Mouse (Mus musculus): Measurements from ENCODE around the gene Golt1a. TPM values are rescaled to one million over a fixed set of nuclear protein-coding genes. Genes with fewer than 3 reads are reported as not detected.

Gene Golt1a
- not detected for total RNA-seq (2021)

DNA sequence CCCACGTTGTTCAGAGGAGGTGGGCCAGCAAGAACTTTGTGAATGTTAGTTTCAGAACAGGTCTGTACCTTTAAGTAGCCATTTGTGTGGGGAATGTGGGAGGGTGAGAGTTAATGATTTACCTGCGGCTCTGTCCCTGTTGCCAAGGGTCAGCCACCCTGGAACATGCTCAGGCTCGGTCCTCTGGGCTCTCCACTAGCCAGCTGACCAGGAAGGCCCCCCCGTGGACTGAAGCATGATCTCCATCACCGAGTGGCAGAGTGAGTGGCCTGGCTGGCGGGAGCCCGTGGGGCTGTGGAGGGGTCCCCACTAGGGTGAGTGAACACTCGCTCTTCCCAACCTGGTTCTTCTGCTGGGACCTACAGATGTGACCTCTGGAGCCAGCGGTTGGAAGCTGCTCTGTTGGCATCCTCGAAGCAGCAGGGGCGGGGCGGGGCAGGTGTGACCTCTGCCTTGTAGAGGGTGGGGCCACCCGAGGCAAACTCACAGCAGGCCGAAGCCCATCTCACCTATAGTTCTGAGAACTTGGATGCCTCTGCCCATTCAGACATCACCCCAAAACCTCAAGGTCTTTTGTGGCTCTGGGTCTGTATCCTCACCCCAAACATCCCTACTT lies at the start of gene Golt1a:
Gene Golt1a, plus strand, starts transcription at position 149 of the 616 bp plus-strand sequence.
- intact Hi-C loops (cut with DNase I), result loop anchor here (5.0 kb wide), 1 partner anchor 272 kb away; no protein-coding TSS in a partner anchor
- DNase-seq, result no peak

DNA sequence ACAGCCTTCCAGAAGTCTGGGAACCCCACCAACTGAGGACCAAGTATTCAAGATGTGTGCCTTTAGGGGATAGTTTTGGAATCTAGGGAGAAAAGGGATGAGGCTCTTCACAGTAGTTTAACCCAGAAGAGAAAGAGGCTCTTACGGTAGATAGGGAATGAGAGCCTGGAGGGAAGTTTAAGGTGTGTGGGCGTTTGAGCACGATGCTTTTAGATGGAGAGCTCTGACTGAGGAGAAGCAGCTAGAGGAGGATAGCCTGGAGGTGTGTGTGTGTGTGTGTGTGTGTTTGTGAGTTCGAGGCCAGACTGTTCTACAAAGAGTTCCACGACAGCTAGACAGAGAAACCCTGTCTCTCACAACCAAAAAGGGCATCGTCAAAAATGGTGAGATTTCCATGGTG lies 47.0 kb upstream of the Golt1a start:
- intact Hi-C loops (cut with DNase I), result no loop called here
- no peak for DNase-seq

DNA sequence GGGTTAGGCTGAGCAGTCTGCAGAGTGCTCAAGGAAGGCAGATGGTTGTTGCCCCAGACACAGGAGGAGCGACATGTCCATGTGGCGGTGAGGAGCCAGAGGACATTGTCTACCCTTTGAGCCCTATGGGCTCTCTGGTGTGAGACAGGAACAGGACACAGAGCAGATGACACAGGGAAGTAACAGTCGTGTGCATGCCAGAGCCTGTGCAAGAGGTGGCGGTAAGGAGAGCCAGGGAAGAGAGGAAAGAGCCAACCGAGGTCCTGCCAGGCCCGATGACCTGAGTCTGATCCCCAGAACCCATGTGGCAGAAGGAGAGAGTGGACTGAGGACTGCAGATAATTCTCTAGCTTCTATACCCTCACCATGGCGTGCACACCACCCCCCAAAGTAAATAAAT lies 46.5 kb upstream of the Golt1a start:
- DNase-seq, result no peak
- intact Hi-C loops (cut with DNase I), result no loop called here

DNA sequence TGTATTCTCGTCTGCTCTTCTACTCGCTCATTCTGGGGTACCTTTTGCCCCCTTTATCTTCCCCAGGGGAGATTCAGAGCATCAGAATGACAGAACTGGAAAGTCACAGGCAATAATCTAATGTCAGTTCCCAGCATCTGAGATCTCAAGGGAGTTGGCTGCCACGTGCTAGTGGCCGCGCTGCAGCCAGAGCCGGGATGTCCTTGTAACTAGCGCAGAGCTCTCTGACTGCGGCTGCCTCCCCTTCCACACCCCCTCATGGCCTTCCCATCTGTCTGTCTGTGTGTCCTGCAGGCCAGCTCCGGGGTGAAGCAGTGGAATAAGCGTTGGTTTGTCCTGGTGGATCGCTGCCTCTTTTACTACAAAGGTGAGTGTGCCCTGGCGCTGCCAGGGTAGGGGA lies 45.2 kb upstream of the Golt1a start:
- no peak for DNase-seq
- intact Hi-C loops (cut with DNase I), result no loop called here

GRCm38 (mm10) chr1:133265114-133265766 lies 44.4 kb upstream of the Golt1a start:
- no peak for DNase-seq
- intact Hi-C loops (cut with DNase I), result no loop called here

DNA sequence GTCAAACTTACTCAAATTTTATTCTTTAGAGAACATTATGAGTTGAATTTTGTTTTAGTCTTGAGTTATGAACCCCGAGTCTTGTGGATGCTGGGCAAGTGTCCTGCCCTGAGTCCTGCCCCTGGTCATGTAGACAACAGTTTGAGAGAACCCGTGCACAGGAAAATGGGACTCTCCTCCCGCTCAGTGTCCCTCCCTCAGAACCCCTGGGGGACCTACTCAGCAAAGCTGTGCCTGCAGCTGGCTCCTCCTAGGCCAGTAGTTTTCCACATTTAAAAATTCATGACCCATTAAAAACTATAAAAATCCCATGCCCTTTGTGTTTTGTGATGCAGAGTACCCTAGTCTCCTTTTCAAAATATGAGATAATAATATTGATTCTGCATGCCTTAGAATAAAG lies 42.5 kb upstream of the Golt1a start:
- intact Hi-C loops (cut with DNase I), result loop anchor here (2.0 kb wide), 1 partner anchor 86 kb away; no protein-coding TSS in a partner anchor
- no peak for DNase-seq

- intact Hi-C loops (cut with DNase I), result loop anchor here (2.0 kb wide), 1 partner anchor 87 kb away; no protein-coding TSS in a partner anchor
- DNase-seq, result no peak
Measured at GRCm38 (mm10) chr1:133267813-133268492, 41.6 kb upstream of the Golt1a start.

DNA sequence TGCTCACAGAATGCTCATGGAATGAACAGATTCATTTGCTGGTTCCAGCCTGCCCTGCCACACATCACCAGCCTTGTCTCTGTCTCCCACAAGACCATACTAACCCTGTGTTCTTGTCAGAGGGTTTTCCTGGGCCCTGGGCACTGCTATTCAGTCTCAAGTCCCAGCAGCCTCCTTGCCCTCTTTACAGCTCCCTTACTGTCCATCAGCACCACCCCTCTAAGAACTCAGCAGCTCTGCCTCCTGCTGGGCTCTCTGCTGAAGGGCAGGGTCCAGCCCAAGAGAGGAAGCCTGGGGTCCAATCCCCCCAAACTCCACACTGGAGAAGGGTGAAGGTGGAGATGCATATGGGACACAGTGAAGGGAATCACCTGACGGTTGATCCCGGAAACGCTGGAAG lies 41.1 kb upstream of the Golt1a start:
- DNase-seq, result no peak
- intact Hi-C loops (cut with DNase I), result no loop called here

GRCm38 (mm10) chr1:133270336-133270735 lies 39.3 kb upstream of the Golt1a start:
- no peak for DNase-seq
- intact Hi-C loops (cut with DNase I), result no loop called here

DNA sequence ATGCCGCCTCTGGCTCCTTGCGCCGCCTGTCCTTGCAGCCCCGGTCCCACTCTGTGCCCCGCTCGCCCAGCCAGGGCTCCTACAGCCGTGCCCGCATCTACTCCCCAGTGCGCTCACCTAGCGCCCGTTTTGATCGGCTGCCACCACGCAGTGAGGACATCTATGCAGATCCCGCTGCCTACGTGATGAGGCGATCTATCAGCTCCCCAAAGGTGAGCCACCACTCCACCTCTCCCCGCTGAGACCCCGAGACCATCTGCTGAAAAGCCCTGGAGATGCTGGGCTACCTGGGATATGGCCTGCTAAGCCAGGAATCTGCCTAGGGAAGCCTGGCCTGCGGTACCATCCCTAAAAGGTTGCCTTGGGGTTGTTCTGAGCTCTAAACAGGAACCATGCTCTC lies 35.4 kb upstream of the Golt1a start:
- intact Hi-C loops (cut with DNase I), result no loop called here
- no peak for DNase-seq

DNA sequence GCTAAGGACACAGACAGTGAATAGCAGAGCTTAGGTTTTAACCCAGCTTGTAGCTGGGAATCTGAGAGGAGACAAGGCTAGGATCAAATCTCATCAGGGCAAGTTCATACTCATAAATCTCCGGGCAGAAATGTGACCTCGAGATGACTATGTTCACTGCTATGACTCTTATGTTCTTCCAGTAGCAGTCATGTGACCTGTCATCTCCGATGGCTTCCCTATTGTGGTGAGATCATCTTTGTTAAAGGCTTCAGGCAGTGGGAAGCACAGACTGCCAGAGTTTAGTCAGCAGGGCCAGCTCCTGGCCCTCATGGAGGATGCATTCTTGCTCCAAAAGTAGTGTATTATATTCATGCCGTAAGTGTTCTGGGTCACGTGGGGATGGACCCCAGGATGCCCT lies 32.6 kb upstream of the Golt1a start:
- DNase-seq, result no peak
- intact Hi-C loops (cut with DNase I), result no loop called here

DNA sequence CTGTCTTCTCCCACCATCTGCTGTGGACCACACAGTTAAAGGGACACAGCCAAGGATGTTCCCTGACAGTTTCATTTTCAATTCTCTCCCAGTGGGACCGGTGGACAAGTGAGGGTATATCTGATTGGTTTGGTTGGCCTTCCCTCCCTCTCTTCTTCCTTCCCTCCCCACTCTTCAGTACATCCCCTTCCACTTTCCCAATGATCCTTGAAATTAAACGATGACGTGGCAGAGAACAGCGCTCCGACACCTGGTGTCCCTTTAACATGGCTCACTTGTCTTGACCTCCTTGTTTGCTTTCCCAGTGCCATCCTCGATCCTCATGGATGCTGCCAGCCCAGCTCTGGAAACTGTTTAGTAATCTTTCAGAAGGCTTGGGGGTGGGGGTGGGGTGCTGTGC lies 31.1 kb upstream of the Golt1a start:
- intact Hi-C loops (cut with DNase I), result no loop called here
- DNase-seq, result no peak

DNA sequence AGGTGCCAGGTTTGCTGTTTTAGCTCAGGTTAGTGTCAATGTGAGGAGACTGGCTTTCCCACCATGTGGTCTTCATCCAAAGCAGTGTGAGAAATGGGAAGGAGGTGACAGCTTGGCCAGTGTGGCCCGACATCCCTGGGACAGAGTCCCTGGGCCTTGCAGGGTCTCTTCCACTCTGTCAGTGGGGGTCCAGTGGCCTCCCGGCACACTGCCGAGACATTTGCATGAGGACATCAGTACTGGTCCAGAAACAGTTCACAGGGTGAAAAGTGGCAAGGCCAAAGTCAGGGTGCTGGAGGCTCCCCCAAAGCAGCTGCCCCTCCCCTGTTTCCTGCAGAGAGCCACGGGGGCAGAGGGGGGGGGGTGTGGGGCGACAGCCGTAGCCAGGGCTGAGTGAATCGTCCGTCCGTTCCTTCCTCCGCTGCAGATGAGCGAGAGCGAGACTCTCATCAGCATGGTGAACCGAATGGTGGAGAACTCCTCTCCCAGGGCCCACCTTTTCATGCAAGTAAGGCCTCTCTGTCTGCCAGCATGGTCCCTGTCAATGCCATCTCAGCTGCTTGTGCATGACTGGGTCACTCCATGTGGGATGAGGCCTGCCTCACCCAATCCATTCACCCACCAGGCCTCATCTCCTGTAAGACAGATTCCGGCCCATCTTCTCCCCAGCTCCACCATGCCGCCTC lies 30.5 kb upstream of the Golt1a start:
- intact Hi-C loops (cut with DNase I), result no loop called here
- no peak for DNase-seq

DNA sequence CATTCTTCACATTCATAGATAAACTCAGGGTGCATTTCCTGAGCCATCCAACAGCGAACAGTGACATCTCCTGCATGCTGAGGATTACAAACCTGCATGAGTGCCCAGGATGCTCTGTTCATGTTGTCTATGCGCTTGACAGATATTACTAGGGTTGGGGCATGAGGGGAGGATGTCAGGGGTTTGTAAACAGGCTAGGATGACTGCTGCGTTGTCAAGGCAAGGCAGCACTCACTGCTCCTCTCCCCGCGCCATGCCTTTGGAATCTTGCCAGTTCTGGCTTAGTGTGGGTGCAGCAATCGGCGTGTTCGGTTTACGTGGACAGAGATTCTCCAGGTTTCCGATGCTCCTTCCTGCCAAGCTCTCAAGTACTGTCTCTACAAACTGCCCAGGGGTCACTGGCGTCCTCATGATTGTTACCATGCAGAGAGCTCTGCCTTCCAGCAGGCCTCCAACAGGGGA lies 29.9 kb upstream of the Golt1a start:
- intact Hi-C loops (cut with DNase I), result no loop called here
- no peak for DNase-seq

DNA sequence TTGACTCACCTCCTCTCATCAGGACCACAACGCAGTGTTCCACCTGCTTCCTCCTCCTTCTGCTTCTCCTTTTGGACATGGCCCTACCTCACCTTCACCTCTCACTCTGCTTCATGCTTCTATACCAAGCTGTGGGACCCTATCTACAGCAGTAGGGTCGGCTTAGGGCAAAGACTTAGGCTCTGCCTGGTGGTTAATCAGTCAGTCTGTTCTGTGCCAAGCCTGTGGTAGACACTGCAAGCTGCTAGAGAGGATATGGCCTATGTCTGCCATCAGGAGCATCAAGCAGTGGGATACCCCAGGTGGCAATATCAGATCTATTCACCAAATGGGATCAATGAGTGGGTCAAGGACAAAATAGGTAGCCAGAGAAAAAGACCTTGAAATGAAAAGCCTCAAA lies 29.1 kb upstream of the Golt1a start:
- no peak for DNase-seq
- intact Hi-C loops (cut with DNase I), result no loop called here

DNA sequence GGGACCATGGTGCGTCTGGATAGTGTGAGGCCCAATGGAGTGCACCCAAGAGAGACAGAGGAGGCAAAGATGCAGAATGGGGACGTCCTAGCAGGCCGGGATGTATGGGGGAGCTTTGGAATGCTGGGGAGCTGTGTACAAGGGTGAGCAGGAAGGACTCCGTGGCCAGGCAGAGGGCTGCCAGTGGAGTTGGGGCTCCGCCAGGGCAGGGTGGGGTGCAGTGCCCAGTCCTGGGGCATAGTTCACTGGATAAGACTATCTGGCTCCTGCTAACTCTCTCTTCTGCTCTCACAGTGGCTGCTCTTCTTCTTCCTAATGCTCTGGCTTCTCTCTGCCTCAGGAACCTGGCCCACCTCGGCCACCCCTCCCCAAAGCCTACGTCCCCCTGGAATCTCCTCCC lies 23.7 kb upstream of the Golt1a start:
- intact Hi-C loops (cut with DNase I), result no loop called here

DNA sequence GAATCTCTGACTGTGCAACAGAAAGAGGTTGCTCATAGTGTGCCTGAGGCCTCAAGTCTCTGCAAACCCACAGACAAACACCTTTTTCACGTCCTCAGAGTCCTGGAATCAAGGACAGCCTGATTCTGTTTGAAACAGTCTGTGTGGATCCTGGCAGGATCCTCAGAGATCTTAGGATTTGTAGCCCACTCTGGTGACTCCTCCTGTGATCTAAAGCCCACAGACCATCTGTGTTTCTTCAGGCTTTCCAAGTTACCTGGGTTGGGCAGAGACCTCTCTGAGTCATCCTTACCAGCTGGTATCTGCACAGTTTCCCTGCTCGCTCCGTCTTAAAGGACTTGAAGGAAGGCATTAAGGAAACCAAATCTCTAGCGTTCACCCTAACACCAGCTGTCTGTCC lies 22.5 kb upstream of the Golt1a start:
- no peak for DNase-seq
- intact Hi-C loops (cut with DNase I), result no loop called here

More for the DNA sequence above, 23.7 kb upstream of the Golt1a start:
- DNase-seq, result no peak

GRCm38 (mm10) chr1:133287880-133288279 lies 21.7 kb upstream of the Golt1a start:
- intact Hi-C loops (cut with DNase I), result no loop called here

DNA sequence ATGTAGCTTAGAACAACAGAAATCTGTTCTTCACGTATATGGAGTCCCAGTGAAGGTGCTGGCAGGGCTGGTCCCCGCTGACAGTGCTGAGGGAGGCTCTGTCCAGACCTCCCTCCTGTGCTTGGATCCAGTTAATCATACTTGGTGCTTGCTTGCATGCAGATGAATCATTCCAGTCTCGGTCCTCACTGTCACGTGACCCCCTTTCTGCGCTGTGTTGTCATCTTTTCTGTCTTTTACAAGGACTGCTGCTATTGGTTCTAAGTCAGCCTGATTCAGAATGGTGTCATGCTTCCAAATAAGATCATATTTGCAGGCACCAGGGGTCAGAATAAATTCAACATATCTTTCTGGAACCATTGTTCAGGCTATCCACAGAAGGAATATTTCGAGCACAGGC lies 17.7 kb upstream of the Golt1a start:
- intact Hi-C loops (cut with DNase I), result no loop called here
- no peak for DNase-seq

More at GRCm38 (mm10) chr1:133287880-133288279, 21.7 kb upstream of the Golt1a start:
- DNase-seq, result no peak

DNA sequence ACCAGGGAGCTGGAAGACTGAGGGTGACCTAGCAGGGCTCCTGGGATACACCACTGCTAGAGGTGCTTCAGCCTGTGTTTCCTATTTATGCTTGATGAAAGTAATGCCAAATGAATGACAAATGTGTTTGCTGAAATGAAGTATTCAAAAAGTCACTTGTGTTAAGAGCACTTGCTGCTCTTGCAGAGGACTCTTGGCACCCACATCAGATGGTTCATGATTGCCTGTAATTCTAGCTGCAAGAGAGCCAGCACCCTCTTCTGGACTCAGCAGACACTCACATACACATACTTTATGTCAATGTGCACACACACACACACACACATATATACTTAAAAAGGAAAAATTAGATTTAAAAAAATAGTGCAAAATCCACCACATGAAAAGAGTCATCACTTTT lies 17.0 kb upstream of the Golt1a start:
- DNase-seq, result no peak
- intact Hi-C loops (cut with DNase I), result no loop called here

DNA sequence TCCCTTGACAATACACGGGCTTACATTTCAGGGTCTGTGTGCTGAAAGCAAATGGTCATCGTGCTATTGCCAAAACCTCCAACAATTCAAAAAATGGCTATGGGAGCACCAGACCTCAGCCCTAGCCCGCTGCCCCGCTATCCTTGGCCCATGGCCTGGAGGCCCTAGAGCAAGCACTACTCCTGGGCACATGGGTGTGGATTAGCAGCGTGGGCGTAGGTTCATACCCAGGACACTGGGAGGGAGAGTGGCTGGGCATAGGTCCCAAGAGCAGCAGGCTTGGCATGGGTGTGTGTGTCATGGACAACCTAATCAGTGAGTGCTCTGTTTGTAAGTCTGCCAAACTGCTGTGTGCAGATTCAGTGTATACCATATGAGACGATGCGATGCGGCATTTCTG lies 13.2 kb upstream of the Golt1a start:
- peak; percentile 54 to 66 for DNase-seq
- intact Hi-C loops (cut with DNase I), result loop anchor here (2.0 kb wide), 1 partner anchor 70 kb away; no protein-coding TSS in a partner anchor
